Mouse (Mus musculus) central nervous system, embryonic 18 days (tissue): ENCODE data around the gene Olfr1024. TPM values are rescaled to one million over a fixed set of nuclear protein-coding genes. Genes with fewer than 3 reads are reported as not detected.

Source experiments
- polyA plus RNA-seq: library from polyadenylated mRNA; depleted of rRNA; stranded (reverse); fragments of >200 nt; gene quantifications from 2 replicates; pipeline ENCODE4 v1.2.3, GENCODE M21; 2012; rRNA removed

Olfr1024 gene
- not detected in 2 replicates for polyA plus RNA-seq

DNA sequence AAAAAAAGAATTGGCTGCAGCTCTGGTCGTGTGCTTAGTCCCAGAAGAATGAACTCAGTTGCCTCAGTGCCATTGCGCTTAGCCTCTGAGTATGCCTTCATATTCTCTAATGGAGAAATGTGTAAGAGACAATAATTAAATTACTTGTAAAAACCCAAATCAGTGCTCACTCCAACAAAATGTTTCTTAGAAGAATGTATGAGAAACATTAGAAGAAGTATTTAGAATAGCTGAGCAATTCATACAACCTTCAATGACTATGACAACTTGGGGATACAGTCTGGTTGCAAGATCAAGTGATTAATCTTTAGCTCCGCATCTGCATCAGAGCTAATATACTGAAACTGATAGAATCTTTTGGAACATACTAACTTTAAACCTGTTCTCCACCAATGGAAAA lies at the start of gene Olfr1024:
Olfr1024 (minus strand) TSS at position 101 of the 400 bp plus-strand sequence.

GRCm38 (mm10) chr2:85950137-85950536 lies 45.3 kb upstream of the Olfr1024 start, which contains the start of gene Olfr1028:
TSS of gene Olfr1028 (plus strand) at chr2:85950437.

DNA sequence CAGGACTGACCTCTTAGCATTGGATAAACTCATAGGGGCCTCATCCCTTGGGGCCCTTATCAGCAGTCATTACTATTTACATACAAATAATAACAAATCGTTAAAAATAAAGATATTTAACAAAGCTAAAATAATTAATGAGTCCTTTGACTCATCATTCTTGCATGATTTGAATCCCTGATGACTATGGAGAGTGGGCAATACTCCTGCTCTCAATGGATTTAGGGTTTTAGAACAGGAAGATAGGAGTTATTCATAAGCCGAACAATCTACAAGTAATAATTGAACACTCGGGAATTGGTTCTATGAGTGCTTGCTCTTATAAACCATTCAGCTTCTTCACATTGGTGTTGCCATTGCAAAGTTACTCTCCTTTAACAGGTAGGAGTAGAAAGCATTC lies 16.4 kb upstream of the Olfr1024 start, which contains the start of gene Olfr1026:
Olfr1026 (plus strand) TSS at position 301 of the 400 bp plus-strand sequence.

GRCm38 (mm10) chr2:85914893-85915292 lies 10.0 kb upstream of the Olfr1024 start, which contains the start of gene Olfr1025-ps1:
TSS of gene Olfr1025-ps1 (plus strand) at chr2:85915193.

GRCm38 (mm10) chr2:85885340-85885739 lies 19.5 kb downstream of the Olfr1024 start, which contains the start of gene Olfr1023:
TSS of gene Olfr1023 (plus strand) at chr2:85885640.

GRCm38 (mm10) chr2:85868294-85868693 lies 36.6 kb downstream of the Olfr1024 start, which contains the start of gene Olfr1022:
TSS of gene Olfr1022 (plus strand) at chr2:85868594.

Other genes with a start within 250 kb of the Olfr1024 start
- not detected in 2 replicates for gene Olfr154, start 240.6 kb downstream of the Olfr1024 start, polyA plus RNA-seq
- gene Olfr1006, start 226.3 kb downstream of the Olfr1024 start, polyA plus RNA-seq = not detected in 2 replicates
- gene Olfr1008, start 215.6 kb downstream of the Olfr1024 start, polyA plus RNA-seq = not detected in 2 replicates
- not detected in 2 replicates for gene Olfr1009, start 189.6 kb downstream of the Olfr1024 start, polyA plus RNA-seq
- not detected in 2 replicates for gene Olfr1012, start 142.3 kb downstream of the Olfr1024 start, polyA plus RNA-seq
- gene Olfr1013, start 138.0 kb downstream of the Olfr1024 start, polyA plus RNA-seq = not detected in 2 replicates
- gene Olfr1014, start 132.3 kb downstream of the Olfr1024 start, polyA plus RNA-seq = not detected in 2 replicates
- gene Olfr1015, start 123.0 kb downstream of the Olfr1024 start, polyA plus RNA-seq = not detected in 2 replicates
- not detected in 2 replicates for gene Olfr1016, start 102.5 kb downstream of the Olfr1024 start, polyA plus RNA-seq
- gene Olfr1018, start 86.6 kb downstream of the Olfr1024 start, polyA plus RNA-seq = not detected in 2 replicates
- not detected in 2 replicates for gene Olfr1019, start 59.6 kb downstream of the Olfr1024 start, polyA plus RNA-seq
- gene Olfr1020, start 58.0 kb downstream of the Olfr1024 start, polyA plus RNA-seq = not detected in 2 replicates
- gene Olfr1022, start 36.5 kb downstream of the Olfr1024 start, polyA plus RNA-seq = not detected in 2 replicates
- gene Olfr1023, start 19.4 kb downstream of the Olfr1024 start, polyA plus RNA-seq = not detected in 2 replicates
- not detected in 2 replicates for gene Olfr1025-ps1, start 10.1 kb upstream of the Olfr1024 start, polyA plus RNA-seq
- gene Olfr1026, start 16.5 kb upstream of the Olfr1024 start, polyA plus RNA-seq = not detected in 2 replicates
- gene Olfr1028, start 45.4 kb upstream of the Olfr1024 start, polyA plus RNA-seq = not detected in 2 replicates
- not detected in 2 replicates for gene Olfr1029, start 68.8 kb upstream of the Olfr1024 start, polyA plus RNA-seq
- not detected in 2 replicates for gene Olfr1030, start 74.2 kb upstream of the Olfr1024 start, polyA plus RNA-seq
- gene Olfr1031, start 85.3 kb upstream of the Olfr1024 start, polyA plus RNA-seq = not detected in 2 replicates
- not detected in 2 replicates for gene Olfr1032, start 100.5 kb upstream of the Olfr1024 start, polyA plus RNA-seq
- 0.34 and 0.35 TPM in 2 replicates for gene Olfr1033, start 115.6 kb upstream of the Olfr1024 start, polyA plus RNA-seq
- gene Olfr1034, start 140.8 kb upstream of the Olfr1024 start, polyA plus RNA-seq = 0.03 and 0.04 TPM in 2 replicates
- not detected in 2 replicates for gene Olfr1036, start 168.9 kb upstream of the Olfr1024 start, polyA plus RNA-seq
- not detected in 2 replicates for gene Olfr1037, start 182.3 kb upstream of the Olfr1024 start, polyA plus RNA-seq
- not detected in 2 replicates for gene Olfr1039, start 230.9 kb upstream of the Olfr1024 start, polyA plus RNA-seq
- not detected in 2 replicates for gene Olfr1040, start 241.7 kb upstream of the Olfr1024 start, polyA plus RNA-seq